Mouse (Mus musculus): ENCODE data around the gene Abcb9. TPM values are rescaled to one million over a fixed set of nuclear protein-coding genes. Genes with fewer than 3 reads are reported as not detected.

The Abcb9 gene
- total and polyA plus RNA-seq, 2 experiments from 2014 or later, result 29.6 to 42.1 TPM

GRCm38 (mm10) chr5:124082941-124083688 lies 12.5 kb downstream of the Abcb9 start:
- Histone ChIP-seq H3K4me3 (ENCODE audit: low read depth, low read length) (no peak overlapping the region), H3K27me3 (ENCODE audit: insufficient read depth, low read length) (peaks cover 7% of the 10 kb centered on the region; the same call in 1 of the 2 replicates), H3K4me2 (ENCODE audit: low read depth, low read length, poor library complexity, severe bottlenecking) (no peak overlapping the region), H3K9ac (replicated peaks; ENCODE audit: low read length, poor library complexity, severe bottlenecking) (no peak overlapping the region), H3K9me3 (ENCODE audit: low read length) (no peaks in the 10 kb centered on the region), H3K27ac (ENCODE audit: low read depth, low read length) (no peak overlapping the region), H3K4me1 (ENCODE audit: insufficient read depth, low read length) (no peaks in the 10 kb centered on the region), H3K36me3 (ENCODE audit: insufficient read depth, low read length) (peaks cover 21% of the 10 kb centered on the region)
- no peak for DNase-seq (ENCODE audit: low spot score)
- no peak for ATAC-seq (ENCODE audit: low FRiP score)
- WGBS, result 92% methylated on average over 17 of the region's 17 CpGs
- TF ChIP-seq CTCF (IDR thresholded peaks at IDR 0.05), result no peak

DNA sequence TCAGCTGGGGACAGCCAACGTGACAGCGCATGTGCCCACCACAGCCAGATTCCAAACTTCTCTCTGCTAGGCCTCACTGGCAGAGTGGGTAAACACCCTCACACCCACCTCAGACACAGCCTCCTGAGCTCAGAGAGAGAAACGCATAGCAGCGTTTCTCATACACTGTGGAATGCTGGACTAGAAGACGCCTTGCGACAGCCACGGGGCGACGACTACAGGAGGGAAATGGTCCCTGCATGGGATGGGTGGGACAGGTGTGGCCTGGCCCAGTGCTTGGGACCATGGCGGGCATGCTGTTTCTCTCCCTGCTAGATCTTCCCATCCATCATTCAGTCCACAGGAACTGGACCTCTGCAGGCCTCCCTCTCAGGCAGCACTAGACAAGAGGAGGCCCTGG lies 13.2 kb downstream of the Abcb9 start:
- Histone ChIP-seq H3K4me2 (ENCODE audit: low read depth, low read length, poor library complexity, severe bottlenecking) (no peak overlapping the region), H3K4me1 (ENCODE audit: insufficient read depth, low read length) (no peaks in the 10 kb centered on the region), H3K36me3 (ENCODE audit: insufficient read depth, low read length) (peaks cover 22% of the 10 kb centered on the region), H3K4me3 (ENCODE audit: low read depth, low read length) (no peak overlapping the region), H3K27ac (ENCODE audit: low read depth, low read length) (no peak overlapping the region), H3K9ac (replicated peaks; ENCODE audit: low read length, poor library complexity, severe bottlenecking) (no peak overlapping the region), H3K27me3 (ENCODE audit: insufficient read depth, low read length) (peaks cover 7% of the 10 kb centered on the region; the same call in 1 of the 2 replicates), H3K9me3 (ENCODE audit: low read length) (no peaks in the 10 kb centered on the region)
- ATAC-seq (ENCODE audit: low FRiP score) (no peak), DNase-seq (ENCODE audit: low spot score) (no peak)
- TF ChIP-seq CTCF (IDR thresholded peaks at IDR 0.05), result no peak
- 93% methylated on average over 10 of the region's 10 CpGs for WGBS

- no peak for ATAC-seq (ENCODE audit: low FRiP score)
- no peak for DNase-seq (ENCODE audit: low spot score)
- TF ChIP-seq CTCF (IDR thresholded peaks at IDR 0.05), result no peak
- Histone ChIP-seq H3K4me2 (ENCODE audit: low read depth, low read length, poor library complexity, severe bottlenecking) (no peak overlapping the region), H3K27ac (ENCODE audit: low read depth, low read length) (no peak overlapping the region), H3K36me3 (ENCODE audit: insufficient read depth, low read length) (peaks cover 29% of the 10 kb centered on the region), H3K4me3 (ENCODE audit: low read depth, low read length) (no peak overlapping the region), H3K27me3 (ENCODE audit: insufficient read depth, low read length) (no peaks in the 10 kb centered on the region), H3K4me1 (ENCODE audit: insufficient read depth, low read length) (no peaks in the 10 kb centered on the region), H3K9me3 (ENCODE audit: low read length) (no peaks in the 10 kb centered on the region), H3K9ac (replicated peaks; ENCODE audit: low read length, poor library complexity, severe bottlenecking) (no peak overlapping the region)
- WGBS, result 92% methylated on average over 17 of the region's 17 CpGs
Observed at GRCm38 (mm10) chr5:124079880-124080279, 15.7 kb downstream of the Abcb9 start.

DNA sequence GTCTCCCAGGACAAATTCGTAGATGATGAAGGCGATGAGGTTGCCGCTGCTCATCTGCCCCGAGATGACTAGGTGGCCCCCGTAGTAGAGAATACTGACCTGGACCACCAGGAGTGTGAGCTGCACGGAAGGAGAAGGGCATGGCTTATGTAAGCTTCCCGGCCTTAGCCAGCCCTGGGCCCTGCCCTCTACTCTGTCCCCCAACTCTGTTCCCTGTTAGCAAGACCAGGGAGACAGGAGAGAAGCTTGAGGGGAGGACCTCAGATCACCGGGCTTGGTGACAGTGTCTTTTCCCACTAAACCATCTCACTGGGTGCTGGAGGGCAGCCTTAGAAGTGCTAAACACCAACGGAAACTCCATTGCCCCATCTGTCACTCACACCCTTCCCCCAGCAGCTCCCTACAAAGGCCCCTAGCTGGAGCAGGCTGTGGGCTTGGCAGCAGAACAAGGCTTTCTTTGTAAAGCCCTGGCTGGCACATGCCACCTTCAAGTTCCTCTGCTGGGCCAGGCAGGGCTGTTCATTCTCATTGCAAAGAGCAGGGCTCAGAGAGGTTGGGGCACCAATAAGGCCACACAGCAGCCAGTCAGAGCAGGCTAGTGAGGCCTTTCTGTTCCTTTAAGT lies 16.7 kb downstream of the Abcb9 start:
- H3K4me2 ChIP-seq (ENCODE audit: low read depth, low read length, poor library complexity, severe bottlenecking), result no peak overlapping the region

DNA sequence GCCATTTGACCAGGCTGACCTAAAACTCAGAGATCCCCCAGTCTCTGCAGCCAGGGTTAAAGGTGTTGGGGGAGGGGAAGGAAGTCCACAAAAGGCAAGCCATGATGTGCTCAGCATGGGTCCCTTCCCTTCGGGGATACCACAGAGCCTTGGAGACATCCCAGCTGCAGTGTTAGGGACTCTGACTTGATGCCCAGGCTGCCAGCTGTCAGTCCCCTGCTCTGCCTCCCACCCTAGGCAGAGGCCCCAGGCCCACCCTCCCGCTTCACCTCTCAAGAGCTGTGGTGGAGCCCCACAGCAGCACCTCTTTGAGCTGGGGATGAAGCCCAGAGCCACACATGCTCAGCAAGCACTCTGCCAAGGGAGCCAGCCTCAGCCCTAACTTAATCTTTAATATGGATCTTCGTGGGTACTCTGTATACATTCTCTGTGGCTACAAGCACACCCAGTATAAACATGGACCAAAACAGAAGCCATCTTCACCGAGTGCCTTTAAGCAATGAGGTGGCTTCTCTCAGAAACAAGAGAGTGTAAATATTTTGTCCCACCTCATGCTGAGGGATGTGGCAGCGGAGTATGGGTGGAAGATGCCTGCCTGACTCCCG lies 17.6 kb downstream of the Abcb9 start:
- peaks cover 20% of the 10 kb centered on the region for H3K36me3 ChIP-seq (ENCODE audit: insufficient read depth, low read length)
- 61% methylated on average over 6 of the region's 6 CpGs for whole genome bisulfite sequencing
- H3K9me3 ChIP-seq (ENCODE audit: low read length), result no peaks in the 10 kb centered on the region
- H3K9ac ChIP-seq (replicated peaks; ENCODE audit: low read length, poor library complexity, severe bottlenecking), result no peak overlapping the region
- no peaks in the 10 kb centered on the region for H3K27me3 ChIP-seq (ENCODE audit: insufficient read depth, low read length)
- no peak for ATAC-seq (ENCODE audit: low FRiP score)
- no peak overlapping the region for H3K4me3 ChIP-seq (ENCODE audit: low read depth, low read length)
- no peak overlapping the region for H3K27ac ChIP-seq (ENCODE audit: low read depth, low read length)
- no peak for TF ChIP-seq CTCF (IDR thresholded peaks at IDR 0.05)
- H3K4me2 ChIP-seq (ENCODE audit: low read depth, low read length, poor library complexity, severe bottlenecking), result peak overlapping the region; percentile 1; the same call in 1 of the 2 replicates
- no peaks in the 10 kb centered on the region for H3K4me1 ChIP-seq (ENCODE audit: insufficient read depth, low read length)
- no peak for DNase-seq (ENCODE audit: low spot score)

More for the DNA sequence above, 16.7 kb downstream of the Abcb9 start:
- H3K27me3 ChIP-seq (ENCODE audit: insufficient read depth, low read length), result no peaks in the 10 kb centered on the region
- DNase-seq (ENCODE audit: low spot score) (peak; percentile 96), ATAC-seq (ENCODE audit: low FRiP score) (peak; percentile 78)
- H3K4me1 ChIP-seq (ENCODE audit: insufficient read depth, low read length), result no peaks in the 10 kb centered on the region
- H3K9ac ChIP-seq (replicated peaks; ENCODE audit: low read length, poor library complexity, severe bottlenecking), result 0 out of 2 replicates have a peak overlapping the region, but pooled peaks have one; percentile 25
- H3K9me3 ChIP-seq (ENCODE audit: low read length), result no peaks in the 10 kb centered on the region
- peak overlapping the region; percentile 64 for H3K27ac ChIP-seq (ENCODE audit: low read depth, low read length)
- no peak for TF ChIP-seq CTCF (IDR thresholded peaks at IDR 0.05)
- H3K4me3 ChIP-seq (ENCODE audit: low read depth, low read length), result no peak overlapping the region
- 55% methylated on average over 9 of the region's 9 CpGs for WGBS
- H3K36me3 ChIP-seq (ENCODE audit: insufficient read depth, low read length), result peaks cover 27% of the 10 kb centered on the region

DNA sequence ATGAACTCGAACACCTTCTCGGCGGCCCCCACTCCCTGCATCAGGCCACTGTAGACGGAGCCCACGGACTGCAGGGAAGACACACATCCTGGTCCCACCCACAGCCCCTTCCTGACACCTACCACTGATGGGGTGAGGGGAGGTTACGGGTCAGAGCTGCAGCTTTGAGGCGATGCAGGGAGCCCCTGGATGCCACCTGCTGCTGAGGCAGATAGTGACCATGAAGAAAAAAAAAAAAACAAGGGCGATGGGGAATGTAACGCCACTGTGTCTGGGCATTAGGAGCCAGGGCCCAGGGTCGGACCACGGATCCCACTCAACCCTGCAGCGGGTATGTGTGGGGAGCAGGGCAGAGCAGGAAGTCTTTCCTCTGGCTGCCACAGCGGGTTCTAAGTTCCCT lies 18.4 kb downstream of the Abcb9 start:
- Histone ChIP-seq H3K4me2 (ENCODE audit: low read depth, low read length, poor library complexity, severe bottlenecking) (no peak overlapping the region), H3K9ac (replicated peaks; ENCODE audit: low read length, poor library complexity, severe bottlenecking) (no peak overlapping the region), H3K9me3 (ENCODE audit: low read length) (no peaks in the 10 kb centered on the region), H3K27me3 (ENCODE audit: insufficient read depth, low read length) (no peaks in the 10 kb centered on the region), H3K36me3 (ENCODE audit: insufficient read depth, low read length) (peaks cover 18% of the 10 kb centered on the region), H3K4me1 (ENCODE audit: insufficient read depth, low read length) (no peaks in the 10 kb centered on the region), H3K4me3 (ENCODE audit: low read depth, low read length) (no peak overlapping the region), H3K27ac (ENCODE audit: low read depth, low read length) (no peak overlapping the region)
- DNase-seq (ENCODE audit: low spot score) (no peak), ATAC-seq (ENCODE audit: low FRiP score) (no peak)
- TF ChIP-seq CTCF (IDR thresholded peaks at IDR 0.05), result no peak
- 88% methylated on average over 13 of the region's 13 CpGs for WGBS

All from midbrain, postnatal 0 days (tissue).